Mouse (Mus musculus): ENCODE results near the gene Cd7. TPM values are rescaled to one million over a fixed set of nuclear protein-coding genes. Genes with fewer than 3 reads are reported as not detected.

Gene Cd7
- polyA plus RNA-seq, 1 experiment from 2014 or later: not detected

DNA sequence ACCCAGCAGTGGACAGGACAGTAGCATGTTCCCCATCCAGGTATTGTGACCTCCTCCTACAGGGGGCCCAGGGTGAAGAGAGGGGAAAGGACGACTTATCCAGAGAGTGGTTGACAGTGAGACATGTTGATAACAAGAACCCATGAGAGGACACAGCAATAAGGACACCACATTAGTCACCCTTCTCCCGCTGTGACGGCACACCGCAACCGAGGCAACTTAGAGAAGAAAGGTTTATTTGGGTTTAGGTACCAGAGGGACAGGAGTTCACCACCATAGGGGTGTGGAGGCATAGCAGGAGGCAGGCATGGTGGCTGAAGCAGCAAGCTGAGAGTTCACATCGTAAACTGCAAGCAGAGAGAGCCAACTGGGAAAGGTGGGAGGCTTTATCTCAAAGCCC lies 33.0 kb downstream of the Cd7 start:
- H3K4me3 ChIP-seq: no peak overlapping the region
- no peaks in the 10 kb centered on the region for H3K9me3 ChIP-seq (replicated peaks)
- H3K27ac ChIP-seq: no peak overlapping the region
- H3K9ac ChIP-seq: no peak overlapping the region
- H3K36me3 ChIP-seq: no peaks in the 10 kb centered on the region
- no peaks in the 10 kb centered on the region for H3K27me3 ChIP-seq
- ATAC-seq (ENCODE audit: low FRiP score): no peak
- no peak overlapping the region for H3K4me2 ChIP-seq (replicated peaks)
- 74% methylated on average over 6 of the region's 6 CpGs for WGBS
- peaks cover 2% of the 10 kb centered on the region; the same call in 1 of the 2 replicates for H3K4me1 ChIP-seq

DNA sequence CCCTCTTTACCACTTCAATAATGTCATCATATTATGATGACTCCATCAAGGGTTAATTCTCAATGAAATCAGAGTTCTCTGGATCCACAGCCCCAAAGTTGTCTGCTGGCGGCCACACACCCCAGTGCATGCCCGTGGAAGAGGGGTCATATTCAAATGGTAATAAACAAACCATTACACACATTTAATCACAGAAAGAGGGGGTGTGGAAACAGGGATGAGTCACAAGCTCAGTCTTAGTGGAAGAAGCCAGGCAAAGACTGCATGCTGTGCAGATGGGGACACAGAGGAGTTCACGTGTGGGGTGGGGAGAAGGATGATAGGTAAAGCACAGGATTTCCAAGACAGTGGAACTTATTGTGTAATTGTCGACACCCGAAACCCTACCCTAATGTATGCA lies 34.9 kb downstream of the Cd7 start:
- H3K9me3 ChIP-seq (replicated peaks): no peaks in the 10 kb centered on the region
- no peak overlapping the region for H3K27ac ChIP-seq
- WGBS: 73% methylated on average over 5 of the region's 5 CpGs
- no peak overlapping the region for H3K4me2 ChIP-seq (replicated peaks)
- H3K9ac ChIP-seq: no peak overlapping the region
- H3K4me3 ChIP-seq: no peak overlapping the region
- no peaks in the 10 kb centered on the region for H3K27me3 ChIP-seq
- ATAC-seq (ENCODE audit: low FRiP score): no peak
- H3K4me1 ChIP-seq: peaks cover 2% of the 10 kb centered on the region; the same call in 1 of the 2 replicates
- no peaks in the 10 kb centered on the region for H3K36me3 ChIP-seq

DNA sequence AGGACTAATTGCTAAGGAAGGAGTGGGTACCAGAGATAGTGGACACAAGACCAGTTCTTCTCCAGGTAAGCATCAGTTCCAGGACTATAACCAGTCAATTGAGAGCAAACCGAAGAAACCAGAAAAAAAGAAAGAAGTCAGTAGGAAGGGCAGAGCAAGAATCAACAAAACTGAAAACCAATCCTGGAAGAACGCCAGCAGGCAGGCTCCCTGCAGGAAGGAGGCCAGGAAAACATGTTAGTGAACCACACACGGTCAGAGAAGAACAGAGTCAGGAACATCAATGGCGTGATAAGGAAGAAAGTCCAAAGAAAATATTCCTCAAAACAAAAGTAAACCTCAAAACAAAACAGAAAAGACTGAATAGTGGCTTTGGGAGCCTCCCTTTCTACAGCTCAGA lies 37.3 kb downstream of the Cd7 start:
- peaks cover 2% of the 10 kb centered on the region; the same call in 1 of the 2 replicates for H3K4me1 ChIP-seq
- H3K36me3 ChIP-seq: no peaks in the 10 kb centered on the region
- no peak overlapping the region for H3K9ac ChIP-seq
- H3K4me2 ChIP-seq (replicated peaks): no peak overlapping the region
- H3K4me3 ChIP-seq: no peak overlapping the region
- no peaks in the 10 kb centered on the region for H3K27me3 ChIP-seq
- H3K9me3 ChIP-seq (replicated peaks): no peaks in the 10 kb centered on the region
- 72% methylated on average over 4 of the region's 4 CpGs for WGBS
- no peak for ATAC-seq (ENCODE audit: low FRiP score)
- H3K27ac ChIP-seq: no peak overlapping the region

DNA sequence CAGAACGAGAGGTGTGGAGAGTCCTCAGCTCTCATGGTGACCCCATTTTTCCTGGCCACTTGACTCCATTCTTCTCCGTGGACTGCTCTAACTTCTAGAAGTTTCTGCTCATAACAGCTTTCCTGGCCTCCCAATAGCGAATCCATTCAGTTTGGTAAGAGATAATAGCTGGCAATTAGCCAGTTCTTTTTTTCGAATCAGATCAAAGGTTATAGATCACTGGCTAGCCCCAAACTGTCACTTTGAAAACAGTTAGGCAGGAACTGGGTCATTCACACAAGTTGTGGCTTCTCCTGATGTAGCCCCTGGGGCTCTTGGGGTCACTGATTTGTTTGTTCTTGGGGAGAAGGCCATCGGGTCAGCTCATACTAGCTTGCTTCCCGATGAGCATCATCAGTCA lies 44.5 kb downstream of the Cd7 start:
- Histone ChIP-seq H3K36me3 (no peaks in the 10 kb centered on the region), H3K9ac (no peak overlapping the region), H3K4me2 (replicated peaks) (no peak overlapping the region), H3K27ac (no peak overlapping the region), H3K9me3 (replicated peaks) (no peaks in the 10 kb centered on the region), H3K27me3 (no peaks in the 10 kb centered on the region), H3K4me1 (peaks cover 27% of the 10 kb centered on the region), H3K4me3 (no peak overlapping the region)
- no peak for ATAC-seq (ENCODE audit: low FRiP score)
- WGBS: 83% methylated on average over 6 of the region's 6 CpGs

DNA sequence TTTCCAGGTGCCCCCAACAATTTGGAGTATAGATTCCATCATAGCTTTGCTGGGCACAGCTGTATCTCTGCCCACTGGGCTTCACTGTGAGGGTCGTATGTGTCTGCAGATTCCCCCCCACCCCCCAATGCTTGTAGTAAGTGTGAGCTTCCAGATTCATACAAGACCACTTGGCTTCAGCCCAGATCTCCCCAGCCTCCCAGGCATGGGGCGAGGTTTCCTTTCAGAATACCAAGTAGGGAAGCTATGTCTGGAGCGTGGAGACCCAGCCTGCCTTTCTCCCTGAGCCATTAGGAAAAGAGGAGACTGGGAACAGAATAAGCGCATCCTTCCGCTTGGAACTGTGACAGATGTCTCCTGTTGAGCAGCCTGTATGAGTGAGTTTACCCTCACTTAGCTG lies 45.6 kb downstream of the Cd7 start:
- Histone ChIP-seq H3K27ac (no peak overlapping the region), H3K9me3 (replicated peaks) (no peaks in the 10 kb centered on the region), H3K36me3 (no peaks in the 10 kb centered on the region), H3K9ac (no peak overlapping the region; the same call in 1 of the 2 replicates), H3K4me3 (no peak overlapping the region), H3K4me1 (peaks cover 38% of the 10 kb centered on the region), H3K27me3 (no peaks in the 10 kb centered on the region), H3K4me2 (replicated peaks) (no peak overlapping the region)
- no peak for ATAC-seq (ENCODE audit: low FRiP score)
- WGBS: 81% methylated on average over 5 of the region's 5 CpGs

DNA sequence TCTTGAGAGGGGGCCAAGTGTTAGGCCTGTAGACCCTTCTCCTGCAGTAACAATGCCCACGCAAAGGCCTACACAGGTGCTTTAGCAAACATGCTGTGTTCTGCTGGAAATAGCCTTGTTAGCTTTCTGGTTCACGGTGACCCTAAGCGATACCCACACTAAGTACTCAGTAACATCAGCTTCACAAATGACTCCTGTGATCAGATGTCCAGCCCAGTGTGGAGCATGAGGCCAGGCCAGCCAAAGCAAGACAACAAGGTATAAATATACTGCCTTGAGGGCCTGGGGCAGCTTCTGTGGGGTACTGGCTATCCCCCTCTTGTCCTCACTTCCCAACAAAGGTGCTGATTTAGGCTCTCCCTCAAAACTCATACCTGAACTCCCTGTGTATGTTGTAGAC lies 46.1 kb downstream of the Cd7 start:
- Histone ChIP-seq H3K27ac (no peak overlapping the region), H3K27me3 (no peaks in the 10 kb centered on the region), H3K36me3 (no peaks in the 10 kb centered on the region), H3K4me1 (peaks cover 44% of the 10 kb centered on the region), H3K4me2 (replicated peaks) (no peak overlapping the region), H3K9me3 (replicated peaks) (no peaks in the 10 kb centered on the region), H3K4me3 (no peak overlapping the region), H3K9ac (peak overlapping the region; percentile 36)
- 97% methylated on average over 3 of the region's 3 CpGs for WGBS
- ATAC-seq (ENCODE audit: low FRiP score): no peak

DNA sequence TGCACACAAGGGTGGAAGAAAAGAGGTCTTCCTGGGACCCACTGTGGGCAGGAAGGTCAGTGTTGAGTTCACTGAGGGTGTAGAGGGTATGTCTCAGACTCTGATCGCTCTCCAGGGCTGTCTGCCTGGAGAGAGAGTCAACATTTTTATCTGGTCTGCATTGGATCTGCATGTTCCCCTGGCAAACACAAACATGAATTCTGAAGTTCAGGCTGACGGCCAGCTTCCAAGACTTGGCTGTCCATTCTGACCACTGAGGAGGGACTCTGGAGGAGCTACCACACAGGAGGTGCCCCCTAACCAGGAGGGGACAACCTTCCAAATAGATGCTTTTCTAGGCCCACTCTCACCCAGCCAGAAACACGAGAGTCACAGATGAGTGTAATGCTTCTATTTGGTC lies 47.4 kb downstream of the Cd7 start:
- Histone ChIP-seq H3K27ac (peak overlapping the region; percentile 97), H3K4me2 (replicated peaks) (peak overlapping the region; percentile 65), H3K4me1 (peaks cover 53% of the 10 kb centered on the region), H3K4me3 (peak overlapping the region; percentile 100), H3K27me3 (no peaks in the 10 kb centered on the region), H3K9me3 (replicated peaks) (no peaks in the 10 kb centered on the region), H3K9ac (peak overlapping the region; percentile 100), H3K36me3 (peaks cover 3% of the 10 kb centered on the region)
- no peak; the same call in 1 of the 2 replicates for ATAC-seq (ENCODE audit: low FRiP score)
- 73% methylated on average over 3 of the region's 3 CpGs for WGBS

DNA sequence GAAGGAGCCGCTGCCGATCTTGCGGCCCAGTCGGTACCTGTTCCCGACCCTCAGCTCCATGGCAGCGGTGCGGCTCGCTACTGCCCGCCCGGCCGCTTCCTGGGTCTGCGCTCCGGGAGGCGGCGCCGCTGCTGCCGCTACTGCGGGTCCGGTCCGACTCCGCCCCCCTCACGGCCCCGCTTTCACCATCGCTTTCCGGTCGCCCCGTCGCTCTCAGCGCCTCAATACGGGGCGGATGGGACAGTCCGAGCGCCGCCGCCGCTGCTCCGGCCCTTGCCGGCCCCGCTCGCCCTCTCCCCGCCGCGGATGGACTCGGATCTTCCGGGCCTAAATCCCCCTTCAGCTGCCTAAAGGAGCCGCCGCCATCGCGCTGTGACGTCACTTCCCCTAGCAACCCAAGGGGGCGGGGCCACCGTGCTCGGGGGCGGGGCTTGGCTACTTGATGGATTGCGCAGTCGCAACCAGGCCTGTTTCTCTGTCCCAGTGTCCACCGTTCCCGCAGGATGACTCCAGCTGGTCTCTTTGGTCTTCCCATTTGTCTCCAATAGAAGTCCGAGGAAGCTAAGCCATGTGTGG lies 48.2 kb downstream of the Cd7 start, which contains the start of gene Csnk1d:
Gene Csnk1d, minus strand, starts transcription at position 380 of the 576 bp plus-strand sequence.
- under 1% methylated on average over 58 of the region's 59 CpGs for WGBS
- Histone ChIP-seq H3K27ac (peak within 1 kb of the TSS; percentile 97), H3K9me3 (replicated peaks) (no peaks in the 10 kb centered on the region), H3K4me2 (replicated peaks) (peak within 1 kb of the TSS; percentile 93), H3K4me3 (peak within 1 kb of the TSS; percentile 100), H3K9ac (peak within 1 kb of the TSS; percentile 100), H3K27me3 (no peaks in the 10 kb centered on the region), H3K36me3 (peaks cover 8% of the 10 kb centered on the region), H3K4me1 (peaks cover 53% of the 10 kb centered on the region)
- peak; percentile 88 for ATAC-seq (ENCODE audit: low FRiP score)

DNA sequence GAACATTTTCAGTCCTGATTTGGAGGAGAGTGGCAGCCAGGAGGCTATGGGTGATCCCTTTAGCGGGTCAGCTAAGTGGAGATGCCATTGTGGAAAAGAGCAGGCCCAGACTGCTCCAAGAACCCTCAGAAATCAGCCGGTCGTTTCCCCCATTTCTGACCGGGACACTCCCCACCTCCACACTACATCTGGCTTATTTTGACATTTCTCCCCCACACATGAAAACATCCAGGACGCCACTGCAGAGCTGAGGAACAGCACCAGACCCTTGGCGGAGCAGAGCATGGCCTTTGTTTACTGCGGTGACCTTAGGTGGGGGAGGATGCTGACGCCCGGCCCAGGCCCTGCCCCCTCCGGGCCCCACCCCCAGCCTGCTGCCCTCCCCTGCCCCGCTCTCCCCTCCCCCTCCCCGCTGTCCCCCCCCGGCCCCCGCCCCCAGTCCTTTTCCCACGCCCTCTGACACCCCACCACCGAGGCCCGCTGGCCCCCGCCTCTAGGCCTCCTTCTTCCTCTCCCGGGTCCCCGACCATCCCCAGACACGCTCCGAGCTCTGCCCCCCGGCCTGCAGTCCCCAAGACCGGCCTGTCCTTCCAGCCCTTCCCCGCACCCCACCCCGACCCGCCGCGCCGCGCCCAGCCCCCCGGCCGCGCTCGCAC lies 49.0 kb downstream of the Cd7 start:
- WGBS: 0% methylated on average over 12 of the region's 35 CpGs
- Histone ChIP-seq H3K9ac (peak overlapping the region; percentile 100), H3K4me3 (peak overlapping the region; percentile 100), H3K27me3 (no peaks in the 10 kb centered on the region), H3K4me1 (peaks cover 53% of the 10 kb centered on the region), H3K27ac (peak overlapping the region; percentile 97), H3K4me2 (replicated peaks) (peak overlapping the region; percentile 93), H3K9me3 (replicated peaks) (no peaks in the 10 kb centered on the region), H3K36me3 (peaks cover 16% of the 10 kb centered on the region)
- peak; percentile 47 for ATAC-seq (ENCODE audit: low FRiP score)

DNA sequence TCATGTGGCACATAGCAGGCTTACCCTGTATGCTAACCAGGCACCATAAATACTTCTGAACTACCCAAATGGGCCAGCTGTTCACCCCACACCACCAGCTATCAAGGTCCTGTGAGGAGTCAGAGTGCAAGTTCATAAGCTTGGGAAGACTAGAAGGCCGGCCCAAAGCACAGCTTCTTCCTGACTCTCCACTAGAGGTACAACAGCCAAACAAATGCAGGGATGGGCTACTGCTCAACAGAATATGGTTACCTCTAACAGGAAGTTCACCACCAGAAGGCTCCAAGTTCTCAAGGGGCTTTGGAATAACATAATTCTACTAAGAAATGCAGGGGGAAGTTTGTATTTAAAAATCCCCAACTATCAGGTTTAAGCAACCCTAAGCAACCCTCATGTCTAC lies 49.7 kb downstream of the Cd7 start:
- H3K4me3 ChIP-seq: peak overlapping the region; percentile 100
- H3K4me1 ChIP-seq: peaks cover 53% of the 10 kb centered on the region
- H3K36me3 ChIP-seq: peaks cover 16% of the 10 kb centered on the region
- no peak overlapping the region for H3K27ac ChIP-seq
- H3K9me3 ChIP-seq (replicated peaks): no peaks in the 10 kb centered on the region
- 37% methylated on average over 1 of the region's 1 CpGs for WGBS
- peak overlapping the region; percentile 93 for H3K4me2 ChIP-seq (replicated peaks)
- H3K9ac ChIP-seq: peak overlapping the region; percentile 100
- no peaks in the 10 kb centered on the region for H3K27me3 ChIP-seq
- ATAC-seq (ENCODE audit: low FRiP score): no peak

DNA sequence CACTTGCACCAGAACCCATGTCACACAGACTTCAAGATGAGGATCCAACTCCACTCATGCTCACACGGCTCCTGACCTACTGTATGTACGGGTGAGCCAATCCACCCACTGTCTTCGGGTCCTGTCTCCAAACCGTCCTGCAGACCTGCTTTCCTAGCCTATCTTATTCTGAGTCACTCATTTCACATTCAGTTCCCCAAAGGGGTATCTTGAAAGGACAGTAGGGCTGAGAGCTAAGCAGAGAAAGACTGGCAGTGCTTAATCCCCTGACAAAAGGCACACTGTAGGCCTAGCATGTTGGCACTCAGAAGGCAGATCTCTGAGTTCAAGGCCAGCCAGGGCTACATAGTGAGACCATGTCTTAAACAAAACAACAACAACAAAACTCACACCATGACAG lies 50.8 kb downstream of the Cd7 start:
- Histone ChIP-seq H3K27ac (no peak overlapping the region), H3K4me2 (replicated peaks) (peak overlapping the region; percentile 93), H3K27me3 (no peaks in the 10 kb centered on the region), H3K4me3 (0 out of 2 replicates have a peak overlapping the region, but pooled peaks have one; percentile 100), H3K9me3 (replicated peaks) (no peaks in the 10 kb centered on the region), H3K4me1 (peaks cover 49% of the 10 kb centered on the region), H3K36me3 (peaks cover 18% of the 10 kb centered on the region), H3K9ac (no peak overlapping the region; the same call in 1 of the 2 replicates)
- no peak for ATAC-seq (ENCODE audit: low FRiP score)
- 82% methylated on average over 4 of the region's 4 CpGs for WGBS

DNA sequence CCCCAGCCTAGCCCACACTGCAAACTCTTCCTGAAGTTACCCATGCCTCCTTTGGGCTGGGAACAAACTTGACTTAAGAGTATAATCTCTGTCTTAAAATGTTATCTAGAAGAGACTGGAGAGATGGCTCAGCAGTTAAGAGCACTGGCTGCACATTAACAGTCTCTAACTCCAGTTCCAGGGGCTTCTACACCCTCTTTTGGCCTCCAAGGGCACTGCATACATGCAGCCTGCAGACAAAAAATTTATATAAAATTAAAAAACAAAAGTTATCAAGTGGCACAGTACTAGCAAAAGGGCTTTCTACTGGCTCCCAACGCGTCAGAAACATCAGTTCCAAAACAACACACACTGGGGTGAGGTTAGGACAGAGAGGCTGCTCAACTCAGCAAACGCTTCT lies 51.6 kb downstream of the Cd7 start:
- WGBS: 84% methylated on average over 3 of the region's 3 CpGs
- H3K4me1 ChIP-seq: peaks cover 41% of the 10 kb centered on the region

More for the DNA sequence above, 51.6 kb downstream of the Cd7 start:
- Histone ChIP-seq H3K9ac (no peak overlapping the region), H3K27ac (no peak overlapping the region), H3K4me2 (replicated peaks) (no peak overlapping the region), H3K4me3 (no peak overlapping the region), H3K36me3 (peaks cover 26% of the 10 kb centered on the region), H3K27me3 (no peaks in the 10 kb centered on the region), H3K9me3 (replicated peaks) (no peaks in the 10 kb centered on the region)
- ATAC-seq (ENCODE audit: low FRiP score): no peak

All from hindbrain, embryonic 12.5 days (tissue).